Mouse (Mus musculus) C2C12 (cell line): ENCODE data around the gene Stmn3.
A peak's percentile ranks its signal among the peaks of the same experiment; 100 is the strongest.

Experiments used
- CEBPB ChIP-seq: IDR thresholded peaks from one replicate; pipeline ENCODE4 v1.6.1; 2011; ENCODE audit warnings: low read depth, mild to moderate bottlenecking, control low read depth, moderate library complexity
- CTCF ChIP-seq: IDR thresholded peaks from one replicate; pipeline ENCODE4 v1.5.1; 2011; ENCODE audit not compliant: control insufficient read depth, insufficient read depth, insufficient read length
- FOSL1 ChIP-seq: IDR thresholded peaks from one replicate; pipeline ENCODE4 v1.8.0; 2011; ENCODE audit warnings: mild to moderate bottlenecking, low read length; ENCODE audit not compliant: poor library complexity, insufficient read depth, severe bottlenecking
- MAX ChIP-seq: IDR thresholded peaks from one replicate; pipeline ENCODE4 v1.6.1; 2011; ENCODE audit warnings: mild to moderate bottlenecking, control low read depth
- MYOD1 ChIP-seq: IDR thresholded peaks from one replicate; pipeline ENCODE4 v1.6.1; 2011; ENCODE audit warnings: low read depth; ENCODE audit not compliant: control insufficient read depth, insufficient read length
- MYOG ChIP-seq: IDR thresholded peaks from one replicate; pipeline ENCODE4 v1.6.1; 2011; ENCODE audit not compliant: control insufficient read depth, insufficient read length; ENCODE audit errors: extremely low read depth
- USF1 ChIP-seq: IDR thresholded peaks from one replicate; pipeline ENCODE4 v1.6.1; 2011; ENCODE audit warnings: low read depth, mild to moderate bottlenecking, control low read depth, moderate library complexity

- TF ChIP-seq CTCF: no peak
- no peak for TF ChIP-seq USF1
- no peak for TF ChIP-seq MYOG
- no peak for TF ChIP-seq CEBPB
- TF ChIP-seq MAX: peak; percentile 86
- TF ChIP-seq FOSL1: no peak
- TF ChIP-seq MYOD1: no peak
Observed at GRCm38 (mm10) chr2:181319248-181320102, 5.2 kb upstream of the Stmn3 start, which contains the start of gene Rtel1.
